Mouse (Mus musculus) midbrain, embryonic 15.5 days (tissue): ENCODE measurements at regions not wholly inside any gene's neighbourhood (a gene's known extent, or its start where the extent isn't known, plus 50 kb on each side); places are given as distances from the start of the nearest gene placed in this dataset.

Source experiments
- ATAC-seq: fragments of 200-750 bp; cut with Nextera tagmentation; replicated peaks from 2 replicates; pipeline ENCODE4 v1.8.0; 2017; ENCODE audit warnings: moderate TSS enrichment
- H3K27ac ChIP-seq: fragments of 300-500 bp; sonication (generic); 2 replicates; pipeline ENCODE4 v1.5.1; 2015; ENCODE audit warnings: mild to moderate bottlenecking, inconsistent platforms
- H3K27me3 ChIP-seq: fragments of 300-500 bp; sonication (generic); replicated peaks from 2 replicates; pipeline ENCODE4 v1.6.1; 2015; ENCODE audit warnings: inconsistent platforms
- H3K36me3 ChIP-seq: fragments of 300-500 bp; sonication (generic); replicated peaks from 2 replicates; pipeline ENCODE4 v1.6.1; 2015; ENCODE audit warnings: inconsistent platforms
- H3K4me1 ChIP-seq: fragments of 300-500 bp; sonication (generic); 2 replicates; pipeline ENCODE4 v1.6.1; 2015; ENCODE audit warnings: inconsistent platforms
- H3K4me2 ChIP-seq: fragments of 300-500 bp; sonication (generic); 2 replicates; pipeline ENCODE4 v1.6.1; 2015; ENCODE audit warnings: inconsistent platforms, mild to moderate bottlenecking, moderate library complexity
- H3K4me3 ChIP-seq: fragments of 300-500 bp; sonication (generic); 2 replicates; pipeline ENCODE4 v1.5.1; 2015; ENCODE audit warnings: mild to moderate bottlenecking, inconsistent platforms
- H3K9ac ChIP-seq: fragments of 300-500 bp; sonication (generic); 2 replicates; pipeline ENCODE4 v1.6.1; 2015; ENCODE audit warnings: mild to moderate bottlenecking, inconsistent platforms
- H3K9me3 ChIP-seq: fragments of 300-500 bp; sonication (generic); 2 replicates; pipeline ENCODE4 v1.6.1; 2016; ENCODE audit warnings: inconsistent platforms
- WGBS: fragments of 180-500 bp; shearing (Covaris S2); methylation state at CpG from one replicate; pipeline ENCODE4 v1.1.7; 2015; ENCODE audit warnings: mixed read lengths; 5-methylcytosine and 5-hydroxymethylcytosine counted together

DNA sequence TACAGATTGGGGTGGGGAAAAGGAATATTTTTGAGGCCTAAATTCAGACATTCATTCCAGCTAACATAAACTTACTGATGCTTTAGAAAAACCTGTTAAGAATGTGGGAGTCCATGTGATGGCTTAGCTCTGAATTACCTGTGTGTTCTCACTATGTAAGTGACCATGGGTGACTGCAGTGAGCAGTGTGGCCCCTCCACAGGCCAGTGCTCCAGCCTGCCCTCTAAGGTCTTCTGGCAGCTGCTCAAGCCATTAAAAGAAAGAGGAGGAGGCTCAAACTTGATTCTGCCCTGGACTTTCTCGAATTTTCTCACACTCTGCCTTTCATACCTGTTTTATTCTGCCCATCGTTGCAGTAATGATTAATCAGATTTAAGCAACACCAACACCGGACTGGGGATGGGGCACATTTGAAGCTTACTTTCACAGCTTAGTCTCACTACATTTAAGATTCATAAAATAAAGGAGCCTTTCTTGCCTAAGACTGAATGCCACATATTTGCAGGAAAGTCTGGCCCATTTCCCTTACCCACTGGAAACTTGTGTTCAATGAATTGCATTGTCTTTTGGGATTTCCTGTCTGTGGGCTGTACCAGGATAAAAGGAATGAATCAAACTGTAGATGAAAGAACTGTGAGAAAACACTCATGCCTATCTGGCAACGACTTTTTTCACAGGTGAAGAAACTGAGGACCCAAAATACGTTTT is 220.0 kb downstream of the Mpdz start:
- H3K27me3 ChIP-seq = no peaks in the 10 kb centered on the region

More for the DNA sequence above, 220.0 kb downstream of the Mpdz start:
- no peak overlapping the region for H3K9ac ChIP-seq
- H3K4me2 ChIP-seq = no peak overlapping the region
- H3K36me3 ChIP-seq = no peaks in the 10 kb centered on the region
- ATAC-seq = no peak
- H3K27ac ChIP-seq = no peak overlapping the region
- no peak overlapping the region for H3K4me3 ChIP-seq
- WGBS = 60% methylated on average over 5 of the region's 5 CpGs
- H3K9me3 ChIP-seq = no peaks in the 10 kb centered on the region
- H3K4me1 ChIP-seq = no peaks in the 10 kb centered on the region
